Mouse (Mus musculus) kidney, adult 2 months (tissue): ENCODE data around the gene Ankrd17.

Experiments
- CTCF ChIP-seq: fragments of 200-500 bp; conservative IDR thresholded peaks from 2 replicates; pipeline ENCODE4 v1.5.1; 2011; ENCODE audit warnings: low read depth, mild to moderate bottlenecking, control low read depth, low read length, moderate library complexity, mixed read lengths; ENCODE audit not compliant: insufficient read depth, insufficient read length
- POLR2A ChIP-seq: fragments of 200-500 bp; IDR thresholded peaks from one replicate; pipeline ENCODE4 v1.6.1; 2011; ENCODE audit warnings: low read depth, low read length, control low read depth

GRCm38 (mm10) chr5:90213356-90213755, 153.0 kb downstream of the Ankrd17 start:
- TF ChIP-seq POLR2A (no peak), CTCF (no peak)
